Mouse (Mus musculus): ENCODE data around the gene Ltbp4.
A peak's percentile ranks its signal among the peaks of the same experiment; 100 is the strongest.

Ltbp4 gene

GRCm38 (mm10) chr7:27298033-27298610, 39.4 kb downstream of the Ltbp4 start:
- no peak for DNase-seq (ENCODE audit: low spot score)

DNA sequence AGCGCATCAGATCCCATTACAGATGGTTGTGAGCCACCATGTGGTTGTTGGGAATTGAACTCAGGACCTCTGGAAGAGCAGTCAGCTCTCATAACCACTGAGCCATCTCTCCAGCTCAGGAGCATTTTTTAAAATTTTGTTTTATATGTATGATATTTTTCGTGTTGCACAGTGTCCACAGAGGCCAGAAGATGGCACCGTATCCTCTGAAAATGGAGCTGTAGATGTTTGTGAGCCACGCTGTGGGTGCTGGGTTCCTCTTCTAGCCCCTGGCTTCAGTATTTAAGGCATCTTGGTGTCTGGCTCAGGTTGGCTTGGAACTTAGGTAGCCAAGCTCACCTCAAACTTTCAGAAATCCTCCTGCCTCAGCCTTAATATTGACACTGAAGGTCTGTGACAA, 41.0 kb downstream of the Ltbp4 start:
- no peak for DNase-seq (ENCODE audit: low spot score)

GRCm38 (mm10) chr7:27295956-27296355, 41.5 kb downstream of the Ltbp4 start:
- DNase-seq (ENCODE audit: low spot score), result no peak

DNA sequence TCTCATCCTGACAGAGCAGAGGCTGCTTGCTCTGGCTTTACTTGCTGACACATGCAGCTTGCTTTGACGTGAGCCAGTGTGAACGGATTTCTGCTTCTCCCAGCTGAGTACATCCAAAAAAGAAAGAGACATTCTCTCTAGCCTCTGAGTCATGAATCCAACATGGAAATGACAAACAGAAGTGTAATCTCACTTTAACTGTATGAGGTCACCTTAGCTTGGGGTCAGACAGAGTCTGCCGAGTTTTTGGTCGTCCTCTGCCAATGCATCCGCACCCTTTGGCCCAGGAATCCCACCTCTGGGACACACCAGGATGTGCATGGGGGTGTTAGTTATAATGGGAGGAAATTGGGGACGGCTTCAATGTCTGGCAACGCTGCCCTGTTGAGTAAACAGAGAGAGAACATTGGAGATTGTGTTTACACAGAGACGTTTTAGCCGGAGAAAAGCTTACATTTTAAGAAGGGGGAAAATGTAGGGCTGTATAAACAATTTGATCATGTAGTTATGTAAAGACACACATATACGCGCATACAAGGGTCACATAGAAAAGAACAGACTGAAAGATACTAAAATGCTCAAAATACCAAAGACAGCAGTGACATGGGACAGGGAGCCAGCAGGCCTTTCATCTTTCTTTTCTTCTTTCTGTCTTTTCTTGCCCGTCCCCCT, 45.6 kb downstream of the Ltbp4 start:
- no peak for DNase-seq (ENCODE audit: low spot score)

DNA sequence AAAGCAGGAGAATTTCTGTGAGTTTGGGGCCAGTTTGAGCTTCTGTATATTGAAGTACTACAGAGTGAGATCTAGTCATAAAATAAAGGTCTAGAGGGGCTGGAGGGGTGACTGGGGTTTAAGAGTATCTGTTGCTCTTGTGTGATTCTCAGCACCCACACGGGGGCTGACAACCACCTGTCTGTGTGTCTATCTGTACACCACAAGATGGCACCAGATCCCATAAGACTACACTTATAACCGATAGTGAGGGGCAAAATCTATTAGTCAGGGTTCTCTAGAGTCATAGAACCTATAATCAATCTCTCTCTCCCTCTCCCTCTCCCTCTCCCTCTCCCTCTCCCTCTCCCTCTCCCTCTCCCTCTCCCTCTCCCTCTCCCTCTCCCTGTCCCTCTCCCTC, 46.9 kb downstream of the Ltbp4 start:
- DNase-seq (ENCODE audit: low spot score), result no peak

GRCm38 (mm10) chr7:27288732-27289131, 48.8 kb downstream of the Ltbp4 start:
- DNase-seq (ENCODE audit: low spot score), result no peak

- DNase-seq (ENCODE audit: low spot score), result no peak
Observed at GRCm38 (mm10) chr7:27285698-27286066, 51.8 kb downstream of the Ltbp4 start.

GRCm38 (mm10) chr7:27284865-27285697, 52.4 kb downstream of the Ltbp4 start:
- peak; percentile 20 for DNase-seq (ENCODE audit: low spot score)

DNA sequence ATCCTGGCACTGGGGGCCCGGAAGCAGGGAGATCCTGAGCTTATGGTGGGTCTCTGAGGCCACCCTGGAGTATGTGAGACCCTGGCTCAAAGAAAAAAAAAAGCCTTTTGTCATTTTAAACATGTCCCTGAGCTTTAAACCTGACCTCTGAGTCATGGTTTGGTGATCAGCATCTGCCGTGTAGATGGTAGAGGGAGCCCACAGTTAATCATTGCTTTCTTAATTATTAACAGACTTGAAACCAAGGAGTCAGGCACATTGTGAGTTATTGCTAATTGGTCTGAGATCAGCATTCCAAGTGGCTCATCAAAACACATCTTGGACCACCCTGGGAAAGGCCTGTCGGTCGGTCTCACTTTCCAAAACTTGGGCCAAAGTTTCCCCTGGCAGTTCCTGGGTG, 55.3 kb downstream of the Ltbp4 start:
- no peak for DNase-seq (ENCODE audit: low spot score)

DNA sequence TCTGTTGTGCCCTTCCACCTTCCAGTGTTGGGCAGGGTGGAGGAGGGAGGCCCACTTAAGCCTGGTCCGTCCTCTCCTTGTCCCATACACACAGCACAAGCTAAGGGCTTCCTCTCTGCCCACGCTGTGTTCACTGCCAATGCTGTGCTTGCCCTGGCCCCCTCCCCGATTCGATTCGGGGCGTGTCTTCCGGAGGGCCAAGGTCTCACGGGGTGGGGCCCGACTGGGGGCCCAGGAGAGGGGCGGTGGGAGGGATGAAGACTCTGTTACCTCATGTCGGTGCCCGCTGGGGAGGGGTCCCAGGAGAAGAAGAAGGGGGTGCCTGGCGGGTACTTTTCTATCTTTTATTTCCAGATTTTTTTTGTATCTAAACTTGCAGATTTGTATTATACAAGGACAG, 55.8 kb downstream of the Ltbp4 start:
- no peak for DNase-seq (ENCODE audit: low spot score)

- DNase-seq (ENCODE audit: low spot score), result no peak
Observed at GRCm38 (mm10) chr7:27277191-27277590, 60.3 kb downstream of the Ltbp4 start.

- DNase-seq (ENCODE audit: low spot score), result no peak
Observed at GRCm38 (mm10) chr7:27276021-27276420, 61.5 kb downstream of the Ltbp4 start.

GRCm38 (mm10) chr7:27274916-27275315, 62.6 kb downstream of the Ltbp4 start:
- no peak for DNase-seq (ENCODE audit: low spot score)

DNA sequence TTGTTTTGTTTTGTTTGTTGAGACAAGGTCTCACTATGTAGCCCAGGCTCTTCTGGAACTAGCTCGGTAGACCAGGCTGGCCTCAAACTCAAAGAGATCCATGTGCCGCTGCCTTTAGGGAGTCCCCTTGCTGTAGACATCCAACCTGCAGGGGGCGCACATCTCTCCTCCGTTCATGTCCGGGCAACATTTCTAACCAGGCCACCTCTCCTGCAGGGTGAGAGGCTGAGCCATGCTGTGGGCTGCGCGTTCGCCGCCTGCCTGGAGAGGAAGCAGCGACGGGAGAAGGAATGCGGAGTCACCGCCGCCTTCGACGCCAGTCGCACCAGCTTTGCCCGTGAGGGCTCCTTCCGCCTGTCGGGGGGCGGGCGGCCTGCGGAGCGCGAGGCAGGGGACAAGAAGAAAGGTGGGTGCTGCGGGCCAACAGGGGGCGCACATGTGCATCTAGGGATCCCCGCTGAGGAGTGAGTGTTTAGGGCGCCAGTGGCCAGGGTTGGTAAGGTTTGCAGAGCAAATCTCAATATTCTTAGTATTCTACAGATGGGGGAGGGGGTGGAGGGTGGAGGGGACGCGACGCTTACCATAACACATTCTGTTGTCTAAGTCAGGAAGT, 63.6 kb downstream of the Ltbp4 start:
- DNase-seq (ENCODE audit: low spot score), result no peak

GRCm38 (mm10) chr7:27271423-27271822, 66.1 kb downstream of the Ltbp4 start:
- no peak for DNase-seq (ENCODE audit: low spot score)

DNA sequence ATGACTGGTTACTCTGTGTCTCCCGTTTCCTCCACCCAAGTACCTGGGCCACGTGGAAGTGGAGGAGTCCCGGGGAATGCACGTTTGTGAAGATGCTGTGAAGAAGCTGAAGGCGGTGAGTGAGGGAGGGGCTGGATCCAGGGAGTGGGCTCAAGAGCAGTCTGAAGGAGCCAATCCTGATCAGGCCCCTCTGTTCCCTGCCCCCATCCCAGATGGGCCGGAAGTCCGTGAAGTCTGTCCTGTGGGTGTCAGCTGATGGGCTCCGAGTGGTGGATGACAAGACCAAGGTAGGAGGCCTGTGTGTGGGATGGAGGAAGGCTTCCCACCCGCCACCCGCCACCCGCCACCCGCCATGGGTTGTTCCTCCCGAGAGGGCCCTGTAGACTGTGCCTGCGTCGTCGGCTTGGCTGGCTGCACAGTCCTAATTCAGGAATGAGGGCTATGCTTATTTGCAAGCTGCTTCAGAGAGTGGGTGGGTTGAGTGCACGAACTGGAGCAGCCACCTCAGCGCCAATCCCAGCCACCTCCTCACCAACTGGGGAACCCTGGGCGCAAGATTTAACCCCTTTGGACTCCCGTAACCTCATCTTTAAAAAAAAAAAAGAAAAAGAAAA, 70.9 kb downstream of the Ltbp4 start:
- no peak for DNase-seq (ENCODE audit: low spot score)

- no peak for DNase-seq (ENCODE audit: low spot score)
Observed at GRCm38 (mm10) chr7:27264761-27265160, 72.7 kb downstream of the Ltbp4 start.

GRCm38 (mm10) chr7:27261888-27262287, 75.6 kb downstream of the Ltbp4 start:
- no peak for DNase-seq (ENCODE audit: low spot score)

DNA sequence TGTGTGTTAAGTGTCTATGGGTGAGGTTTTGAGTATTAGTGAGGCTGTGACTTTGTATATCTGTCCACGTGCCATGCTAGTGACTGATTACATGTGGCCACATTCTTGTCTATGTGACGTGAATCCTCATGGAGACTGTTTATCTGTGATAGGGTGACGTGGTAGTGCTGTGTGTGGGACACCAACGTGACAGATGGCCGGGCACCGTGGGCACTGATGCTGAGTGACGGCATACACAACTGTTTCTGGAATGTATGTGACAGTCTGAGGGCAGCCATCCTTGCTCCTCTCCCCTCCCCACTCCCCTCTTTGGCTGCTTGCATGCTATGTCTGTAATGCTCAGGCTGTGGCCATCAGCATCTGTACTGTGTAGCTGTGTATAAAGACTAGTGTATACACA, 76.6 kb downstream of the Ltbp4 start:
- DNase-seq (ENCODE audit: low spot score), result no peak

GRCm38 (mm10) chr7:27259771-27260170, 77.7 kb downstream of the Ltbp4 start:
- no peak for DNase-seq (ENCODE audit: low spot score)

DNA sequence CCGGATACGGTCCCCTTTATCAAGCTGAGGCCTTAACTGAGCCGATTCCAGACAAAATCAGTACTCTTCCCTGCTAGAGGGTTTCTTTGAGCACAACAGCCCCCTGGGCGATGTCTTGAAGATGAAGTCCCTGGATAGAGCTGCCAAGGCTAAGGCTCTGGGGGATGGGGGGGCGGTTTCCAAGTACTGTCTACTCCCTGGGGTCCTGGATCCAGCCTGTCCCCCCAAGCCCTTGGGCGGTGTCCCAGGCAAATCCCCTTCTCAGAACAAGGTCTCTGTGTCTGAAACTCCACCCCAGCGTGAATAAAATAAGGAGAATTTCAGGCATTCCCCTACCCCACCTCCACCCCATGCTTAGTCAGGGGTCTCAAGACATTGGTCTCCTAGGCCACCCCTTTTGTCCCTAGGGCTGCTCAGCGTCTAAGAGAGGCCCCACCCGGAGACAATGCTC, 78.2 kb downstream of the Ltbp4 start:
- no peak for DNase-seq (ENCODE audit: low spot score)

GRCm38 (mm10) chr7:27258205-27258899, 79.1 kb downstream of the Ltbp4 start, which contains the start of gene Numbl:
TSS of gene Numbl (plus strand) at chr7:27258433.
- peak; percentile 90 for DNase-seq (ENCODE audit: low spot score)
